Mouse (Mus musculus) myocyte (in vitro differentiated cells): ENCODE measurements at regions not wholly inside any gene's neighbourhood (a gene's known extent, or its start where the extent isn't known, plus 50 kb on each side); places are given as distances from the start of the nearest gene placed in this dataset.

Experiments
- MAX ChIP-seq: IDR thresholded peaks from one replicate; pipeline ENCODE4 v1.6.1; 2011; ENCODE audit warnings: low read depth, mild to moderate bottlenecking, control low read depth
- POLR2A ChIP-seq: IDR thresholded peaks from one replicate; pipeline ENCODE4 v1.6.1; 2011; ENCODE audit warnings: low read depth, mild to moderate bottlenecking, control low read depth, moderate library complexity; ENCODE audit not compliant: insufficient read length
- USF1 ChIP-seq: IDR thresholded peaks from one replicate; pipeline ENCODE4 v1.6.1; 2011; ENCODE audit warnings: low read depth, mild to moderate bottlenecking, control low read depth, moderate library complexity

- TF ChIP-seq MAX (no peak), USF1 (no peak), POLR2A (no peak)
These were observed 100.9 kb upstream of the Ankrd50 start for GRCm38 (mm10) chr3:38585509-38585908.
